Mouse (Mus musculus) urinary bladder, postnatal 4 days (tissue): ENCODE data around the gene Slc17a3.

Source experiments
- DNase-seq, 2 experiments: peaks; one replicate each; pipeline ENCODE4 v3.0.0; 2021 to 2022; ENCODE audit warnings: low spot score in 2 of 2

Slc17a3 gene

DNA sequence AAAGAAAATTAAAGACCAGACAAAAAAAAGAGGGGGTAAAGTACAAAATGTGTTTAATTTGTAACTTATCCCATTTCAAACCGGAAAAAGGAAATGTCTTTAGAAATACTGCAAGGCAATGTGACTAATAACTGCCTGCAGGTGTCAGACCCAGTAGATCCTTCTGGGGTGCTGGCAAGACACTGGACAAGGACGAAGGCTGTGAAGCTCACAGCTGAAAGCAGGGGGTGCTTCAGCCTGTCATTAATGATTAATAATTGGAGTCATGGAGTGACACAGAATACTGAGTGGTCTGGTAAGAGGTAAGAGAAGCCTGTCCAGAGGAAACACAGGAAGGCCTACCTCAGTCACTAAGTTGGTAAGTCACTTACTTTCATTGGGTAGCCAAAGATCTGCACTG lies at the start of gene Slc17a3:
Gene Slc17a3 (plus strand): TSS at position 127 of the 400 bp plus-strand sequence.
- DNase-seq, result no peak

DNA sequence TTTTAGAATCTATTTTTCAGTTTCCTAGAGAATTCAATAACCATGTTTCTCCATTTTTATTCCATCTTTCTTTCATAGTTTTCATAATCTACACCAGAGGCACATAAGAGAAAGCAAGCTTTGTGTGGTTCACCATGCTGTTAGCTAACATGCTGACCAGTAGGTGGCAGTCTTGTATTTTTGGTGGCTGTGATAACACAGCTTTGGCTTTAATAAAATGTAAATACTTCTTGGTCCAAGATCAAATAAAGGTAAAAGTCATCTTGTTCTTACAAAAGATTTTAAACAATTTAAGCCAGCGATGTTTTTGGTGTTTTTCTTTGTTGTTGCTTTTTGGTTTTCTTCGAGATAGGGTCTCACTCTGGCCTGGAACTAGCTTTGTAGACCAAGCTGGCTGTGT lies 46.7 kb upstream of the Slc17a3 start:
- no peak for DNase-seq

DNA sequence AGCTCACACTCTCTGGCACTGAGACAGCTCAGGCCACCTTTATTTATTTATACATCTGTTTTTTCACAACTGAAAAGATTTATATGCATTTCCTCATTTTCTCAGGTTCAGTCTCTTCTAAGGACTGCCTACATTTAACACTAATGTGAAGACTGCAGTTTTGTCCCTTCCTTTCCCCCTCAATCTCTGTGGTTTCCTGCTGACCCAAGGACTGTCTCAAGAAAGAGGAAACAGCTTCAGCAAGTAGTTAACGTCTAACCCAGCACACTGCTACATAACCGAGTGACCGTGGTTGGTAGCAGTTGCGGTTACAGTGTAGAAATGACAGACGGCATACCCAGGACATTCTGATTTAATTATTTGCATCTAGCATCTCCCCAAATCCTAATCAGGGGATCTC lies 39.8 kb upstream of the Slc17a3 start:
- no peak for DNase-seq

DNA sequence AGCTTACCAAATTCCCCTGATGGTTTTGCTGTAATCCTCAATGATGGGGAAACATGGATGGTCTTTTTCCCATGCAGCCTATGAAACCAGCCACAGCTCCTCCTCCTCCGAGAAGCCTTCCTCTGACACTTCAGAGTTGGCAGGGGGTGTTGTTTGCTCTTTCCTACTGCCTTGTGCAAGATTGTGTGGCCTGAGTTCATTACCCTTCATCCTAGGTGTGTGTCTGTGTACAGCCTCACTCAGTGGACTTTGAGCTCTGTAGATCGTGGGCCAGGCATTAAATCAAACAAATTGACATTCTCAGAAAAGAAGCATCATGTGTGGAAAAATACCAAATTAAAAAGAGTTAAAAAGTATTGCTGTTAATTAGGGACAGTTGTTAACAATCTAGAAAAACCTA lies 34.7 kb upstream of the Slc17a3 start:
- DNase-seq, result no peak

DNA sequence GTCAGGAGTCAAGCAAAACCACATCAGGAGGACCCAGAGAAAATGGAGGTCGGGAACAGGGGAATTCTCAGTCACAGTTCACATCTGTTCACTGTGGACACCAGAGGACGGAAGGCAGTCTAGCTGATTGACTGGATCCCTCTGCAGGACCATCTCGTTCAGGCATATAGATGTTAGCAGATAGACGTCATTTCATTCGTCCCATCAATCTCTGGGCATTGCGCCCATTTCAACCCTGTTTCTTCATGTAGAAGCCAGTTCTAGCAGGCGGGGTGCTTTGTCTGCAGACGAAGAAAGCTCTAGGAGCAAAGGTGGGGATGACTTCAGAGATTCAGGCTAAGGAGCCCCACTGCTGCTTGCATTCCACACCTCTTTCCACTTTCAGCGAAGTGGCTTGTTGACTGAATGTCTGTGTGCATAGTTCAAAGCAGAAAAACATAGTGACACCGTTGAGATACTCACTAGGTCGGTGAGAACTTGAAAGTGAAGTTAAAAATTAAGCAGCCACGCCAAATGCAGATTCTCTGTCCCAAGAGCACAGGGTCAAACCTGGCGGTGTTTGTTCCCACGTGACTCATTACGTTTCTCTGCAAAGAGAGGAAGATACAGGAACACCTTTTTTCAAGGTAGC lies 32.7 kb upstream of the Slc17a3 start, which contains the start of gene Slc17a2:
Gene Slc17a2 (plus strand): TSS at position 572 of the 631 bp plus-strand sequence.
- DNase-seq, result no peak

DNA sequence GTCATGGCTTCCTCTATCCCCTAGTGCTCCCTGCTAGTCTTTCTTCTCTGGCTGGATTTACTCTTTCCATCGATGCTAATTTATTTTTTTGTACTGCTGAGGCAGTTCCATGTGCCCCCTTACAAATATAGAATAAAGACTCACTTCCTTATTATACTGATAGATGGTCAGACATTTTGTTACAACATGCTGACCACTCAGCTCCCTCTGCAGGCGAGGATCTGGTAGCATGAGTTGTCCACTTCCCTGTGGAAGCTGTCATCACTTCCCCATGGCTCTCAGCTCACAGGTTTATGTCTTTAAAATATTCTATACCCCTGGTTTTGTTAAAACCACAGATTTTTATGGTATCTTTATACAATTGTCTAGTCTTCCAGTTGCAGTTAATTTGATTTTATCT lies 23.1 kb upstream of the Slc17a3 start:
- DNase-seq, result no peak

DNA sequence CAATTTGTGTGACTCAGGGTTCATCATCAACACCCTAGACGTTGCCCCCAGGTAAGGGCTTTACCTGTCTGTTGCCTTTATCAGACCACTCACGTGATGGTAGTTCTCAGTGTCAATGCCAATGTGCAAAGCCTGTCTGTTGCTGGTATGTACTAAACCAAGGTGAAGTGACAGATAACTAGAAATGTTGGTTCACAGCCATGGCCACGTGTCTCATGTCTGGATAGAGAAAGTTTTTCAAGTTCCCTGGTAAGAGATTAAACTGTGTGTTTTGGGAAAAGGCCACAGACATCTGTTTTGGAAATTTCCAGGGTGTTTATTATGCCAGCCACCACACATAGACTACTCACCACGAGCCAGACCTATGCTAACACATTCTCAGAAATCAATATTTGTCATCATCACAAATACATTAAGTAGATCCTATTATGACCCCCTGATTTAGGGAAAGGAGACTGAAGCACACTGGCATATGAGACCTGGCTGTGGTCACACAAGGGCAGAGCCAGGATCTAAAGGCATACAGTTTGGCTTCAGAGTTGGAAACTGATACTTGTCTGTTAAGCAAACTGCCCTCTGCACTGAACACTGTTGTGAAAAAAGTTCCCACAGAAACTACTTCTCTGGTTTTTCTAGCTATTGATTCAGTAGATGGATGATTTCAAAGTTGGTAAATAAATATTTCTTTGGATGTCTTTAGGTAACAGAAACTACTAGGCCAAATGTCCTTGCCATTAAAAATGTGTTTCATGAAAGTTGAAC lies 18.9 kb upstream of the Slc17a3 start:
- no peak for DNase-seq

DNA sequence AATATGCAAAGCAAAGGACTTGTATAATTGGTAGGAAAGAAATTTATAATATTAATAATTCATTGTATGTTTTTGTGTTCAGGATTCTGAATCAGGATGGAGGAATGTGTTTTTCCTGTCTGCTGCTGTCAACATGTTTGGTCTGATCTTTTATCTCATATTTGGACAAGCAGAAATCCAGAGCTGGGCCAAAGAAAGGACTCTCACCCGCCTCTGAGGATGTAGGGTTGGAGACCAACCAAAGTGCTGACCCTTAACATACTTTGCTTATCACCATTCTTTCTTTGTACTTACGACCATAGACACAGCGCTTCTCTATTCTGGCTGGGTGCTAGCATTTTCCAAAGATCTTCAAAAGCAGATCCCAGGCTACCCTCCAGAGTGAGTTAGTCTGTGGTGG lies 17.0 kb upstream of the Slc17a3 start:
- no peak for DNase-seq

DNA sequence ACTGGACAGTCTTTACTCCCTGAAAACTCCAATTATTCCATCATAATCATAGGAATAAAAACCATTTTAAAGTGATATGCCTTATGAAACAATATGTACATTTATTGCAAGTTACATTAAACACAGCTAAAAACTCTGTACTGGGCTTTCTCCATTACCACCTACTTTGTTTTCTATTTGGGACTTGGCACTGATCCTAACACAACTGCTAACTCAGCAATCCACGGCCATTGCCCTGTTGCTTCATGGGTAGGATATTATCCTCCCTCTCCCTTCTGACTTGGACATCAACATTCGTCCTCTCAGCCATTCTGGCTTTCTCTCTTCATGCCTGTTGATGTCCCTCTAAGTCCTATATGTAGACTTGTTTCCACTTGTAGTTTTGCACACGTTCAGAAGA lies 12.6 kb upstream of the Slc17a3 start:
- DNase-seq, result no peak

DNA sequence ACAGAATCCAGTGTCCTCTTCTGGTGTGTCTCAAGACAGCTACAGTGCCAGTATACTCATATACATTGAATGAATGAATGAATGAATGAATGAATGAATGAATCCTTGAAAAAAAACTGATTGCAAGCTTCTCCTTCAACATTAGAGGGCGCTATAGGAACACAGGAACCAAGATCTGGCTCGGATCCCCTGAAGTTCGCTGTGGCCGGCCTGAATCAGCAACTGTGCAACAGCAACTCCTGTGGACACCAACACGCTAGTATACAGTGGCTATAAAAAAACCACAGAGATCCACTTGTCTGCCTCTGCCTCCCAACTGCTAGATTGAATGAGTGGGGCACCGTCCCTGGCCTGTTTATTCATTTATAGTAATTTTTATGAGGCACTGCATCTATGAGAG lies 6.2 kb upstream of the Slc17a3 start:
- no peak for DNase-seq

DNA sequence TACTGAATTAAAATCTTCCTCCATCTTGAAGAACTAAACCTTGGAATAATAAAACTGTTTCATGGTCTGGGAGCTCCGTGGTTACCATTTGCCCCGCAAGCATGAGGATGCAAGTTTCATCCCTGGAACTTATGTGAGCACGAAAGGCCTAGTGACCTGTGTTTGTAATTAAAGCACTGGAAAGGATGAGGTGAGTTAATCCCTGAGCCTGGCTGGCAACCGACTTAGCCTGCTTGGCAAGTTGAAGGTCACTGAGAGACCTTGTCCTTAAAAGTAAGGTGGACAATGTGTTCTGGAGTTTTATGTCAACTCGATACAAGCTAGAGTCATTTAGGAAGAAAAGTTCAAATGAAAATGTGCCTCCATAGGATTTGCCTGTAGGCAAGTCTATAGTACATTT lies 4.4 kb upstream of the Slc17a3 start:
- DNase-seq, result no peak

DNA sequence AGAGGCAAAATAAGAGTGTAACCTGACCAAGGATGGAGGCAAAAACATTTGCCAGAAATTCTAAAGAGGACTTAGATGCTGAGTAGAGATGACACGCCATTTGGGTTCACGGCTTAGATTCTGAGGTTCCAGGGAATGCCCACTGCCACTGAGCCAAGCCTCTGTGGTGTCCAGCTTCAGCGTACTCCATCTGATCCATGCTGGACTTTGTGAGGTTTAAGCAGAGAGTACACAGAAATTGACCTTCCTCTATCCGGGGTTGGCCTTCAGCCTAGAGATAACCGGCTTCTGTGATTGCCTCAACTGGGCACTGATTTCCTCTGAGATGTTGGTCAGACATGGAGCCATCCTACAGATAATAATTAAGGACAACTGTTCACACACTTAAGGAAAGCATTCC lies 2.6 kb upstream of the Slc17a3 start:
- no peak for DNase-seq

DNA sequence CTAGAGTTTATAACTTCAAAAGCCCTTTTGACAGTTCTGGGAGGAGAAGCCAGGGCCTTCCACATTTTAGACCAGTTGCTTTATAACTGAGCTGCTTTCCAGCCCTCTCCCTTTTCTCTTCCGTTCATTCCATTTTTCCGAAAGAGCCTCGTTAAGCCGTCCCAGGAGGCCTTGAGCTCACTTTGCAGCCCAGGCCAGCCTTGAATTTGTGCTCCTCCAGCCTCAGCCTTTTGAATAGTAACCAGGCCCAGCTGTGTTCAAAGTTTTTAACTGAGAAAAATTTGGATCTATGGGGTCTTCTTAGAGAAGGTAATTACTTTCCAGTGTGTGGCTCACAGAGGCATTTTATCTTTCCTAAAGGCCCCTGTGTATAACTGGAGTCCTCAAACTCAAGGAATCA lies 6.6 kb downstream of the Slc17a3 start:
- no peak for DNase-seq

DNA sequence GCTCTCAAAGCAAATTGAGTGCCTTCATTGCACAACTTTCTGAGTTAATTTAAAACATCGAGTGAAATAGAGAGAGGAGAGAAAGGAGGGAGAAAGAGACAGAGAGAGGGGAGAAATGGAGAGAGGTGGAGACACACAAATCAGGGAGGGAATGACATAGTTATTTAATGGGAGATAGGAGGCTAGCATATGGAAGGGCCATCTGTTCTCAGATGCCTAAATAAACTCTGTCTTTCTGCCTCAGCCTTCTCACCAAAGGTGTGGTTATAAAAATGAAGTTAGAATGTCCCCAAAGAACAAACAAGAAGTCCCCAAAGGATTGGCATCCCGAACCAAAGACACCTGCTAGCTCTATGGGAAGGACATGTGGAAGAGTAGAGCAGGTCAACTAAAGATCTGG lies 10.1 kb downstream of the Slc17a3 start:
- DNase-seq, result no peak

DNA sequence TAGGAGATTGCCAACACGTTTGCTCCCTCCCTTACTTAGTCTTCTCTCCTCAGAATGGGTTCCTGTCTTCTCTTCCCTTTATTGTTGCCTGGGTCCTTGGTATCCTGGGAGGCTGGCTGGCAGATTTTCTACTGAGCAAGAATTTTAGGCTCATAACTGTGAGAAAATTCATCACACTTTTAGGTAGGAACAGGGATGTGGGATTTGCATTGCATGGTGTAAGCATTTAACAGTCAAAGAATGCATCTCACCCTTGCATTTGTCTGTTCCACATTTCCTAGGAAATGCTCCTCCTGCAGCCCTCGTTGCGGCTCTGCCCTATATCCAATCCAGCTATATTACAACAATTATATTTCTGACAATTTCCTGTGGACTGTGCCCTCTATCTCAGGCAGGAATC lies 17.2 kb downstream of the Slc17a3 start:
- no peak for DNase-seq

DNA sequence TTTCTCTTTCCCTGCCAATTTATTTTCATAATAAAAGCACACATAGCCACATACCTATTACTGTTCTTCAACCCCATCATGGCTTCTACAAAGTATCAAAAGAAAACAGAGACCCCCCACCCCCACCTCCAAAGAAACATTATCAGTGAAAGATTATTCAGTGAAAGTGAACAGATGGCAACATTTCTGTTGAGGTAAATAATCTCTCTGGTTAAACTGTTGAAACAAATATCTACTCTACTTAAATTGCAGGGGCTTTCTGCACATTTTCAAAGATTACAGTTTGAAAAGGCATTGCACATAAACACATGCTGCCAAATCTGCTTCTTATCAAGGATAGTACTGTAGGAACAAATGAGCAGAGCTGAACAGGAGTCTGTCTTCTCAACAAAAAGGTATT lies 22.6 kb downstream of the Slc17a3 start:
- DNase-seq, result no peak

DNA sequence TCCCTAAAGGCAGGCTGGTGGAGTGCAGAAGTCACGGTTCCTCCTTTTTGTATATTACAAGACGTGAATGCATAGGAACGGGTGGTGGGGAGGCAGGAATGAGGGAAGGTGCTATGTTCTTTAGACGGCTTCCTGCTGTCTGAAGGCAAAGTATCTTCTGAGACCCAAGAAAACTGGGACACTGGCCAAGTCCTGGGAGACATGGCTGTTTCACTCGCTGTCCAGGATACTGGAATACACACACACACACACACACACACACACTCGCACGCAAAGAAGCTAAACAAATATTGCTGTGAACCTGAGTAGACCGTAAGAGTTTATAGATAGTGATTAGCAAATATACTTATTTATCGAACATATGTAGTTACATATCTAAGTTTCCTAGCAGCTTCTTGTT lies 25.5 kb downstream of the Slc17a3 start:
- DNase-seq, result no peak

DNA sequence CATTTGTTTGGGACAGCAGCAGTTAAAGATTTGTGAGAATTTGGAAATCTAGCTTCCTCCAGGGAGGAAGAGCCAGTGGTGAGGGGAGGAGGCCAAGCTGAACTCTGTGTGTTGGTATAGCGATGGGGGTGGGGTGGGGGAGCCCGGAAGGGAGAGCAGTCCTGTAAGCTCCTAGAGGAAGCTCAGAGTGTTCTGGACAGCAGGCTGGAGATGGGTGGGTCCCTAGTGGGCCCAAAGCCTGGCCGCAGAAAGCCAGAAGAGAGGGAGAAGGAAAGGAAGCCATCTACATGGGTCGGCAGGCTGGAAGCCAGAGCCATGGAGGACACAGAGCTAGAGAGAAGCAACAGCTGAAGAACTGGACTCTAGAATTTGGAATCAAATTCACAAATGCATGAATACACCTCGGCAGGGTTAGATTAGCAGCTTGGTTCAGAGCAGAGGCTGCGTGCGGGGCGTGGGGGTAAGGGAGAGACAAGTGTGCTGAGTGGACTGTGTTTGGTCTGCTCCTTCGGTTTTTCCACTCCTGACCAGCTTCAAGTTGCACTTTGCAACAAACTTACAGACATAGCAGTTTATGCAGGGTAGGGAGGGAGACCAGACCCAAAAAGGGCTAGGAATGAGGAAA lies 27.0 kb downstream of the Slc17a3 start:
- DNase-seq, result no peak

DNA sequence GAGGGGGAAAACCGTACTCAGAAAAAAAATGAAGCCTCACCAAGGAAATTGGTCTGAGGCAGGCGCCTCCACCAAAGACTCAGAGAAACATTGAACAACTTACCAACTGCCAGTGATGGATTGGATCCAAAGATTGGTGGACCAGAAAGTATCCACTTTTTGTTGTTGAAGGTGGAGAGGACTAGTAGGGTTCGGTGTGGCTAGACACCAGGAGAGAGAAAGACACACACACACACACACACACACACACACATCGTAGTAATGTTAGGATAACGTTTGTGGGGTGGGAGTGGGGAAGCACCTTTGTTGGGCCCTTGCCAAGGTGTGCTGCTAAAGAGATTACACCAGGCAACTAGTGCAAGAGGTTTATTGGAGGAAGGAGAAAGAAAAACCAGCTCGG lies 27.8 kb downstream of the Slc17a3 start:
- DNase-seq, result no peak

DNA sequence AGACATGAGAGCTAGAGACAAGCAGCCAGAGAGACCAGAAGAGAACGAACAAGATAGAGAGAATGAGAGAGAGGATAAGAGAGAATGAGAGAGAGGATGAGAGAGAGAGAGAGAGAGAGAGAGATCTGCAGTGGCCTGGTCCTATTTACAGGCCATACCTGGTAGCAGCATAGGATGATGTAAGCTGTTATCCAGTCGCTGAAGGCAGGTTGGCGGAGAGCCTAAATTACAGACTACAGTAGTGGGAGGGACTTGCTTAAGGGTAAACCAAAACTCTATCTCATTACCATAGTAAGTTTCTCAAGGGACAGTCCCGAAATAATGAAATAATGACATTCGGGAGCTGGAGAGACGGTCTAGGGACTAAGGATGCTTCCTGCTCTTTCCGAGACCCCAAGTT lies 28.2 kb downstream of the Slc17a3 start, which contains the start of gene Slc17a1:
Gene Slc17a1 (plus strand): TSS at position 346 of the 400 bp plus-strand sequence.
- no peak for DNase-seq

DNA sequence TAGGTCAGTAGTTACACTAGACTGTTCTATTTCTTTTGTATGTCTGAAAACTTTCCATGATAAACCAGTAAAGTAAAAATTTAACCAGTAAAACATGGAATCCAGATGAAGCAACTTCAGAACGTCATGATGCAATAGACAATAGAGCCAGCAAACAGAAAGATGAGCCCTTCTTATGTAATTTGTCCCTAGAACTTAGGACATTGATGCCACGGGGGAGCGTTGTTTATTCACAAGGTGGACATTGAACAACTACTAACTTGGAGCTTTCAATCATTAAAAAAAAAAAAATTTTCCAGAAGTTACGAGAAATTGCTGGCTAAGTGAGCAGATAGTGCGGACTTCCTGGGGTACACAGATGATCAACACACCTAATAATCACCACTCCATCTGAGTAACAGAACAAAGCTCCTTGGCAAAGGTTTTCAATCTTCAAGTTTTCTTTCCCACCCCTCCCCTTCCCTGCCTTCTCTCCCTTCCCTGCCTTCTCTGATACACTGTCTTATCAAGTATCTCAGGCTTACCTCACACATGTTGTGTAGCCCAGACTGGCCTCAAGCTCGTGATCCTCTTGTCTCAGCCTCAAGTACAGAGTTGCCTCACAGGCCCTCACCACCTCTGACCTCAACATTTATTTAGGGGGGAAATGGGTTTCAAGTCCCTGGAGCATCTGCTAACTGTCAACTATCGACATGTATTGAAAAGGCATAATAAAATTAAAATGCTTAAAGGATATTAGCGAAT lies 29.7 kb downstream of the Slc17a3 start:
- DNase-seq, result no peak

DNA sequence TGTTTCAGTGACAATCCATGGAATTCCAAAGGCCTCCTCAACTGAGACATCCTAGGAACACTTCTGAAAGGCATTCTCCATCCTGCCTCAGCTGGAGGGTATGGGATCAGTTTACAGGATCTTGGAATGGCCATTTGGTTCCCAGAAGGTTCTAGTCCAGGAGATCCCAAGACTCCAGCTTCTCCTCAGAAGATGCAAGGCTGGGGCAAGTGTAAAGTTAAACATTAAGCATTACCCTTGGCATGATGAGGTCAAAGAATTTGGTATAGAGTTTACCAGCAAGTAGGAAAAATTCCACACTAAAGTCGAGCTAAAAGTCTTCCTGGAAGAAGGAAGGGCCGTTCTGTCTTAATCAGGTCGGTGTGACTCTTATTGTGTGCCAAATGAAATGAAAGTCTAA lies 30.8 kb downstream of the Slc17a3 start:
- DNase-seq, result no peak
